Mouse (Mus musculus) embryonic fibroblast, embryonic 13.5 days (primary cell): ENCODE measurements around the gene Pbrm1.

ENCODE experiments used
- CTCF ChIP-seq: IDR thresholded peaks from 2 replicates; pipeline ENCODE4 v1.5.1; 2011; ENCODE audit warnings: mild to moderate bottlenecking, control low read depth, low read length, moderate library complexity, borderline replicate concordance; ENCODE audit not compliant: insufficient read depth
- POLR2A ChIP-seq: IDR thresholded peaks from 2 replicates; pipeline ENCODE4 v1.6.1; 2011; ENCODE audit warnings: low read depth, mild to moderate bottlenecking, control low read depth, low read length, moderate library complexity

- TF ChIP-seq CTCF (no peak), POLR2A (no peak)
Observed at GRCm38 (mm10) chr14:31013928-31014327, 5.0 kb upstream of the Pbrm1 start.
